Mouse (Mus musculus) midbrain, embryonic 16.5 days (tissue): ENCODE data around the gene Zbtb5. TPM values are rescaled to one million over a fixed set of nuclear protein-coding genes. Genes with fewer than 3 reads are reported as not detected.

Source experiments
- ATAC-seq: fragments of 200-750 bp; cut with Nextera tagmentation; 2 replicates; pipeline ENCODE4 v1.8.0; 2017; ENCODE audit warnings: moderate TSS enrichment
- H3K27ac ChIP-seq: fragments of 300-500 bp; sonication (generic); 2 replicates; pipeline ENCODE4 v1.5.1; 2014; ENCODE audit warnings: mild to moderate bottlenecking, low read length, mixed read lengths
- H3K27me3 ChIP-seq: fragments of 300-500 bp; sonication (generic); 2 replicates; pipeline ENCODE4 v1.6.1; 2014; ENCODE audit warnings: low read depth, low read length, mixed read lengths; ENCODE audit not compliant: control insufficient read depth, insufficient read depth
- H3K36me3 ChIP-seq: fragments of 300-500 bp; sonication (generic); 2 replicates; pipeline ENCODE4 v1.6.1; 2014; ENCODE audit warnings: mild to moderate bottlenecking, low read length, moderate library complexity, mixed read lengths; ENCODE audit not compliant: control insufficient read depth, insufficient read depth
- H3K4me1 ChIP-seq: fragments of 300-500 bp; sonication (generic); 2 replicates; pipeline ENCODE4 v1.6.1; 2014; ENCODE audit warnings: mild to moderate bottlenecking, low read length, mixed read lengths; ENCODE audit not compliant: control insufficient read depth, insufficient read depth
- H3K4me2 ChIP-seq: fragments of 300-500 bp; sonication (generic); 2 replicates; pipeline ENCODE4 v1.6.1; 2014; ENCODE audit warnings: mild to moderate bottlenecking, low read length, mixed read lengths
- H3K4me3 ChIP-seq: fragments of 300-500 bp; sonication (generic); 2 replicates; pipeline ENCODE4 v1.5.1; 2014; ENCODE audit warnings: low read depth, mild to moderate bottlenecking, low read length, moderate library complexity, mixed read lengths
- H3K9ac ChIP-seq: fragments of 300-500 bp; sonication (generic); 2 replicates; pipeline ENCODE4 v1.6.1; 2014; ENCODE audit warnings: low read depth, low read length, mixed read lengths
- H3K9me3 ChIP-seq: fragments of 300-500 bp; sonication (generic); replicated peaks from 2 replicates; pipeline ENCODE4 v1.6.1; 2014; ENCODE audit warnings: mild to moderate bottlenecking, low read length, mixed read lengths; ENCODE audit not compliant: control insufficient read depth, poor library complexity, severe bottlenecking
- WGBS: fragments of 180-500 bp; shearing (Covaris S2); extraction: QIAGEN DNeasy Blood & Tissue Kit; methylation state at CpG from one replicate; pipeline ENCODE4 v1.1.7; 2014; 5-methylcytosine and 5-hydroxymethylcytosine counted together
- polyA plus RNA-seq: library from polyadenylated mRNA; unstranded; fragments of >200 nt; fragmentation: Nextera tagmentation; extraction: Ambion mirVana; gene quantifications from 2 replicates; pipeline ENCODE4 v1.2.1, GENCODE M21; 2015

Zbtb5 gene
- polyA plus RNA-seq, 1 experiment from 2014 or later, result 44.5 TPM

DNA sequence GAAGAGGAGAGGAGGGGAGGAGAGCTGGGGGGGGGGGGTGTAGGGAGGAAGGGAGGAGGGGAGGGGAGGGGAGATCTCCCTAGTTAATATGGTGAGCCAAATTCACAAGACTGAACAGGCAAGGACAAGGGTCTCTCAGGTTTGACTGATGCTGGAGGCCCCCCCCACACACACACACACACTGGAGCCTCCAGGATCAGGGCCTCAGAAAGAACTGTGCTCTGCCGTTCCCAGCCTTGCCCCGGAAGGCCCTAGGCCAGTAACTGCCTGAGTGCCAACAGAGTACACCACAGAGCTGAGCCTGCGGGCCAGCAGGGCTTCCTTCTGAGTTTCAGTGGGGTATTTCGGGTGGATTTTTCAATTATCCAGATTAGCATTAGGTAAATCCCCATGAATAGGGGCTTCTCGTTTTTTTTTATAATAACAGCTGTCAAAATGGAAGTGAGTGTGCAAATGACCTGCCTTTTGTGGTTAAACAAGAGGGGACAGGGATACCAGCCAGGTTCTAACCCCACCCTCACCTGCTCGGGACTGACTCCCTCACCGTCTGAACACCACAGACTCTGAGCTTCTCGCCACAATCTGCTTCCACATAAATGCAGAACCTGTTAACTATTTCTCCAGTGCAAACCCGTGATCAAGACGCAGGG is 67.7 kb downstream of the Zbtb5 start:
- no peak overlapping the region for H3K27ac ChIP-seq
- no peak for ATAC-seq
- H3K9me3 ChIP-seq, result no peaks in the 10 kb centered on the region

DNA sequence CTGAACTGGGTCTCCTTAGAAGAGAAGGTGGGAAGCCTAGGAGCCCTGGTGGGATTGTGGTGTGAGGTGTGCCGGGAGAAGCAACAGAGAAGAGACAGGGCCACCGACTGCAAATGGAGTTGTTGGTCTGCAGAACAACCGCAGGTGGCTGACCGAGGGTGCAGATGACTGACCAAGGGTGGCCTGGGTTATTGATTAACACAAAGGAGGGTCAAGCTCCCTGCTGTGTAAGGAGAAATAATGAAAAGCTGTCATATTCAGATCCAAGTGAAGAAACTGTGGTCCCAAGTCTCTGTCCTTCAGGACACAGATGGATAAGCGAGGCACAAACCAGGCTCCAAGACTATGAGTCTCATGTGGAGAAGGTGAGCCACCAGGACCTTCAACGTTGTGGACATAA is 68.7 kb downstream of the Zbtb5 start:
- Histone ChIP-seq H3K36me3 (no peaks in the 10 kb centered on the region), H3K4me1 (no peaks in the 10 kb centered on the region), H3K9ac (no peak overlapping the region), H3K27me3 (no peaks in the 10 kb centered on the region), H3K9me3 (no peaks in the 10 kb centered on the region), H3K4me3 (no peak overlapping the region), H3K27ac (no peak overlapping the region), H3K4me2 (no peak overlapping the region)
- WGBS, result 82% methylated on average over 6 of the region's 6 CpGs
- ATAC-seq, result no peak

More for the DNA sequence above, 67.7 kb downstream of the Zbtb5 start:
- Histone ChIP-seq H3K4me3 (no peak overlapping the region), H3K27me3 (no peaks in the 10 kb centered on the region), H3K4me1 (no peaks in the 10 kb centered on the region), H3K36me3 (no peaks in the 10 kb centered on the region), H3K9ac (no peak overlapping the region), H3K4me2 (no peak overlapping the region)
- WGBS, result 70% methylated on average over 10 of the region's 10 CpGs

DNA sequence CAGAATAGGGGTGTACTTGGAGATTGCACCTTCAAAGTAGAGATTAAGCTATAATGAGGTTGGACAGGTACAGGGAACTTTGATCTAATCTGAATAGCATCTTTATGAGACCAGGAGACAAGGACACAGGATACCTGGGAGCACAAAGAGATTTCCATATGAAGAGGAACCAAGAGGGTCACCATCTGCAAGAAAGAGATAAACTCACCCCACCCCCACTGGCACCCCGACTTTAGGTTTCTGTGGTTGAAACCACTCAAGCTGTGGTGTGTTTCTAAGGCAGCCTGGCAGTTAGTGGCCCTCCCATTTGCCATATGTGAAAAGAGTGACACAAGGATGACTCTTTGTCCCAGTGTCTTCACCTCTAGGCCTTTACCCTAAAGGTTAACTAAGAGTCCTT is 70.0 kb downstream of the Zbtb5 start:
- Histone ChIP-seq H3K27ac (no peak overlapping the region), H3K4me3 (no peak overlapping the region), H3K9ac (no peak overlapping the region), H3K27me3 (no peaks in the 10 kb centered on the region), H3K36me3 (no peaks in the 10 kb centered on the region), H3K9me3 (no peaks in the 10 kb centered on the region), H3K4me2 (no peak overlapping the region), H3K4me1 (no peaks in the 10 kb centered on the region)
- WGBS, result 85% methylated on average over 1 of the region's 1 CpGs
- no peak for ATAC-seq

Other genes starting within 250 kb of the Zbtb5 start
- 23.9 and 27.2 TPM in 2 replicates for gene Grhpr, start 31.0 kb downstream of the Zbtb5 start, polyA plus RNA-seq
- gene Polr1e, start 6.2 kb upstream of the Zbtb5 start, polyA plus RNA-seq, result 31.7 and 33.2 TPM in 2 replicates
- gene Fbxo10, start 72.2 kb upstream of the Zbtb5 start, polyA plus RNA-seq, result 18.0 and 21.1 TPM in 2 replicates
- 139 and 150 TPM in 2 replicates for gene Tomm5, start 95.7 kb upstream of the Zbtb5 start, polyA plus RNA-seq
- 1.7 and 2.4 TPM in 2 replicates for gene Frmpd1, start 172.5 kb upstream of the Zbtb5 start, polyA plus RNA-seq